Mouse (Mus musculus) G1E (cell line): ENCODE results near the gene Nek8. TPM values are rescaled to one million over a fixed set of nuclear protein-coding genes. Genes with fewer than 3 reads are reported as not detected.
A peak's percentile ranks its signal among the peaks of the same experiment; 100 is the strongest.

Source experiments
- ATAC-seq: 2 replicates; pipeline ENCODE4 v1.8.0; 2016; ENCODE audit warnings: mild to moderate bottlenecking; ENCODE audit not compliant: insufficient number of reproducible peaks, poor library complexity, low FRiP score, severe bottlenecking; ENCODE audit errors: extremely low read depth
- DNase-seq: peaks from one replicate; pipeline ENCODE4 v3.0.0; 2012; ENCODE audit warnings: low spot score
- H3K27me3 ChIP-seq: 2 replicates; pipeline ENCODE4 v1.6.1; 2012; ENCODE audit warnings: mild to moderate bottlenecking, low read length, inconsistent platforms; ENCODE audit not compliant: insufficient read depth
- H3K36me3 ChIP-seq: replicated peaks from 2 replicates; pipeline ENCODE3; 2012; ENCODE audit warnings: mild to moderate bottlenecking, inconsistent platforms
- H3K4me1 ChIP-seq: 2 replicates; pipeline ENCODE4 v1.6.1; 2012; ENCODE audit warnings: low read depth, low read length, inconsistent platforms, mixed read lengths; ENCODE audit not compliant: insufficient read depth
- H3K4me3 ChIP-seq: 2 replicates; pipeline ENCODE4 v1.5.1; 2012; ENCODE audit warnings: low read depth, mild to moderate bottlenecking, inconsistent platforms, low read length, moderate library complexity, mixed read lengths
- H3K9me3 ChIP-seq: replicated peaks from 2 replicates; pipeline ENCODE4 v1.6.1; 2012; ENCODE audit warnings: inconsistent platforms
- CTCF ChIP-seq: IDR thresholded peaks from 2 replicates; pipeline ENCODE4 v1.5.1; 2012; ENCODE audit warnings: low read depth, low read length, inconsistent platforms, mixed read lengths
- GATA1 ChIP-seq: IDR thresholded peaks from 2 replicates; pipeline ENCODE4 v1.6.1; 2012; ENCODE audit warnings: borderline replicate concordance, low read length, inconsistent platforms, mixed read lengths
- GATA2 ChIP-seq: IDR thresholded peaks from 2 replicates; pipeline ENCODE4 v1.6.1; 2012; ENCODE audit warnings: low read depth, low read length, inconsistent platforms, borderline replicate concordance
- POLR2AphosphoS5 ChIP-seq: IDR thresholded peaks from 2 replicates; pipeline ENCODE4 v1.6.1; 2012; ENCODE audit warnings: low read depth, low read length, inconsistent platforms; ENCODE audit not compliant: insufficient replicate concordance
- TAL1 ChIP-seq: conservative IDR thresholded peaks from 2 replicates; pipeline ENCODE4 v1.6.1; 2012; ENCODE audit warnings: low read depth, low read length, inconsistent platforms, mixed read lengths
- polyA plus RNA-seq: library from polyadenylated mRNA; stranded (reverse); fragments of >175 nt; gene quantifications from 2 replicates; pipeline ENCODE4 v1.2.3, GENCODE M21; 2012
- total RNA-seq, 2 experiments: library from RNA; stranded (forward) in 1 of 2; stranded (reverse) in 1 of 2; fragments of 200-1000 nt in 1 of 2; fragments of >200 nt in 1 of 2; fragmentation: Nextera tagmentation in 1 of 2; gene quantifications; 2 replicates each; pipeline ENCODE4 v1.2.3; 2014 to 2017

Nek8 gene
- total RNA-seq (2014; fragmentation: Nextera tagmentation) (7.8 and 14.8 TPM in 2 replicates), total RNA-seq (2017) (7.8 and 9.9 TPM in 2 replicates), polyA plus RNA-seq (7.3 and 8.5 TPM in 2 replicates)

GRCm38 (mm10) chr11:78176402-78176862, at the start of gene Nek8, which contains the start of gene Tlcd1:
Gene Nek8 (minus strand): TSS chr11:78176675.
Gene Tlcd1 (plus strand): TSS chr11:78176711.
- Histone ChIP-seq H3K36me3 (peaks cover 48% of the 10 kb centered on the region), H3K4me1 (peaks cover 81% of the 10 kb centered on the region), H3K9me3 (no peaks in the 10 kb centered on the region), H3K4me3 (peak within 1 kb of the TSS; percentile 89), H3K27me3 (no peaks in the 10 kb centered on the region)
- TF ChIP-seq POLR2AphosphoS5: no peak
- no peak for TF ChIP-seq CTCF
- TF ChIP-seq TAL1: no peak
- TF ChIP-seq GATA1: no peak
- TF ChIP-seq GATA2: no peak
- ATAC-seq: peak; percentile 68
- peak; percentile 93 for DNase-seq

- Histone ChIP-seq H3K36me3 (peaks cover 97% of the 10 kb centered on the region), H3K4me3 (no peak overlapping the region), H3K4me1 (no peaks in the 10 kb centered on the region), H3K27me3 (no peaks in the 10 kb centered on the region), H3K9me3 (no peaks in the 10 kb centered on the region)
- ATAC-seq (no peak), DNase-seq (no peak)
- TF ChIP-seq CTCF (no peak), TAL1 (no peak), GATA2 (no peak)
These were observed 47.1 kb upstream of the Nek8 start for GRCm38 (mm10) chr11:78223586-78223985.

- peaks cover 5% of the 10 kb centered on the region for H3K4me1 ChIP-seq
- no peaks in the 10 kb centered on the region for H3K27me3 ChIP-seq
- H3K9me3 ChIP-seq: no peaks in the 10 kb centered on the region
- DNase-seq (no peak), ATAC-seq (no peak)
- no peak overlapping the region for H3K4me3 ChIP-seq
- TF ChIP-seq TAL1 (no peak), POLR2AphosphoS5 (no peak), GATA1 (no peak), GATA2 (no peak), CTCF (no peak)
- peaks cover 95% of the 10 kb centered on the region for H3K36me3 ChIP-seq
These were observed 39.3 kb upstream of the Nek8 start for GRCm38 (mm10) chr11:78215709-78216317.

GRCm38 (mm10) chr11:78213086-78213817, 36.8 kb upstream of the Nek8 start:
- H3K4me3 ChIP-seq: no peak overlapping the region
- no peak for TF ChIP-seq GATA1
- no peak for TF ChIP-seq TAL1

GRCm38 (mm10) chr11:78211513-78211912, 35.0 kb upstream of the Nek8 start:
- no peak for ATAC-seq

More at GRCm38 (mm10) chr11:78213086-78213817, 36.8 kb upstream of the Nek8 start:
- ATAC-seq (no peak), DNase-seq (no peak)
- no peaks in the 10 kb centered on the region for H3K27me3 ChIP-seq
- peaks cover 6% of the 10 kb centered on the region for H3K4me1 ChIP-seq
- peaks cover 95% of the 10 kb centered on the region for H3K36me3 ChIP-seq
- H3K9me3 ChIP-seq: no peaks in the 10 kb centered on the region

GRCm38 (mm10) chr11:78210615-78211014, 34.1 kb upstream of the Nek8 start:
- peaks cover 6% of the 10 kb centered on the region for H3K4me1 ChIP-seq
- no peak for DNase-seq
- peaks cover 96% of the 10 kb centered on the region for H3K36me3 ChIP-seq
- H3K9me3 ChIP-seq: no peaks in the 10 kb centered on the region
- H3K4me3 ChIP-seq: no peak overlapping the region
- H3K27me3 ChIP-seq: no peaks in the 10 kb centered on the region
- TF ChIP-seq GATA2 (no peak), POLR2AphosphoS5 (no peak), GATA1 (no peak), CTCF (no peak), TAL1 (no peak)
- no peak for ATAC-seq

More at GRCm38 (mm10) chr11:78211513-78211912, 35.0 kb upstream of the Nek8 start:
- TF ChIP-seq GATA1: no peak
- no peak for TF ChIP-seq TAL1
- TF ChIP-seq POLR2AphosphoS5: no peak
- H3K9me3 ChIP-seq: no peaks in the 10 kb centered on the region
- peaks cover 6% of the 10 kb centered on the region for H3K4me1 ChIP-seq
- peaks cover 96% of the 10 kb centered on the region for H3K36me3 ChIP-seq
- H3K4me3 ChIP-seq: no peak overlapping the region
- no peaks in the 10 kb centered on the region for H3K27me3 ChIP-seq
- DNase-seq: no peak
